Mouse (Mus musculus): ENCODE measurements around the gene Intu. TPM values are rescaled to one million over a fixed set of nuclear protein-coding genes. Genes with fewer than 3 reads are reported as not detected.

Gene Intu
- polyA plus RNA-seq, 1 experiment from 2014 or later, result 3.0 TPM

GRCm38 (mm10) chr3:40744836-40745660 is 214.0 kb downstream of the Intu start:
- Histone ChIP-seq H3K36me3 (no peaks in the 10 kb centered on the region), H3K9me3 (no peaks in the 10 kb centered on the region), H3K9ac (peak overlapping the region; percentile 61), H3K4me1 (no peaks in the 10 kb centered on the region), H3K27ac (peak overlapping the region; percentile 67), H3K27me3 (replicated peaks) (no peaks in the 10 kb centered on the region), H3K4me3 (replicated peaks) (peak overlapping the region; percentile 70), H3K4me2 (peak overlapping the region; percentile 98)
- ATAC-seq (ENCODE audit: insufficient read depth, low FRiP score, low read depth), result peak; percentile 95
- WGBS, result under 1% methylated on average over 64 of the region's 93 CpGs

- 3% methylated on average over 37 of the region's 37 CpGs for WGBS
- Histone ChIP-seq H3K9me3 (no peaks in the 10 kb centered on the region), H3K4me2 (peak overlapping the region; percentile 98), H3K9ac (peak overlapping the region; percentile 61; the same call in 1 of the 2 replicates), H3K4me3 (replicated peaks) (peak overlapping the region; percentile 70), H3K36me3 (no peaks in the 10 kb centered on the region), H3K4me1 (no peaks in the 10 kb centered on the region), H3K27ac (peak overlapping the region; percentile 65), H3K27me3 (replicated peaks) (no peaks in the 10 kb centered on the region)
- peak; percentile 13 for ATAC-seq (ENCODE audit: insufficient read depth, low FRiP score, low read depth)
Measured at GRCm38 (mm10) chr3:40745661-40746547, 214.8 kb downstream of the Intu start.

Small RNA genes within 50 kb of the gene (microRNA-seq; reads per million reads assigned to microRNA genes)
- not detected for gene Gm23810

Other genes with a start within 250 kb of the Intu start
- gene Slc25a31, start 177.6 kb downstream of the Intu start, polyA plus RNA-seq (2015; fragmentation: Nextera tagmentation; extraction: Ambion mirVana), result 0.10 and 0.19 TPM in 2 replicates
- 14.3 and 15.0 TPM in 2 replicates for gene Hspa4l, start 213.2 kb downstream of the Intu start, polyA plus RNA-seq (2015; fragmentation: Nextera tagmentation; extraction: Ambion mirVana)